Mouse (Mus musculus) right cerebral cortex, postnatal 4 days (tissue): Measurements from ENCODE around the gene Acvr1b.

Experiments used
- DNase-seq: peaks from one replicate; pipeline ENCODE4 v3.0.0-alpha.2; 2022

Acvr1b gene

DNA sequence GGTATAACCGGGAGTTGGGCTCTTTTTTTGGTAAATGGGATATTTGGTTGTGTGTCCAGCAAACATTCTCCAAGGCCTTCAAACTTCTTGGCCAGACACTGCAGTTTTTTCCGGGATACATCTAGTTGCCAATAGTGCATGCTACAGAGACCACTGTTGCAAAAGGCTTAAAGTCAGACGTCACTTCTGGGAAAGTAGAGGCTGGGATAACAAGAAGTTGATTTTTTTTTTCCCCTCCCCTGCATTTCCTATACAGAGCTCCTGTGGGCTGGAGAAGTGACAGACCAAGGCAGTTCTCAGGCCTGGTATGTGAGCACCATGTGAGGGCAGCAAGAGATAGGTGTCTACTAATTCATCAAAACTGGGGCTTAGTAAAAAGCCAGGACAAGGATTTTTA lies 2.4 kb downstream of the Acvr1b start:
- no peak for DNase-seq

DNA sequence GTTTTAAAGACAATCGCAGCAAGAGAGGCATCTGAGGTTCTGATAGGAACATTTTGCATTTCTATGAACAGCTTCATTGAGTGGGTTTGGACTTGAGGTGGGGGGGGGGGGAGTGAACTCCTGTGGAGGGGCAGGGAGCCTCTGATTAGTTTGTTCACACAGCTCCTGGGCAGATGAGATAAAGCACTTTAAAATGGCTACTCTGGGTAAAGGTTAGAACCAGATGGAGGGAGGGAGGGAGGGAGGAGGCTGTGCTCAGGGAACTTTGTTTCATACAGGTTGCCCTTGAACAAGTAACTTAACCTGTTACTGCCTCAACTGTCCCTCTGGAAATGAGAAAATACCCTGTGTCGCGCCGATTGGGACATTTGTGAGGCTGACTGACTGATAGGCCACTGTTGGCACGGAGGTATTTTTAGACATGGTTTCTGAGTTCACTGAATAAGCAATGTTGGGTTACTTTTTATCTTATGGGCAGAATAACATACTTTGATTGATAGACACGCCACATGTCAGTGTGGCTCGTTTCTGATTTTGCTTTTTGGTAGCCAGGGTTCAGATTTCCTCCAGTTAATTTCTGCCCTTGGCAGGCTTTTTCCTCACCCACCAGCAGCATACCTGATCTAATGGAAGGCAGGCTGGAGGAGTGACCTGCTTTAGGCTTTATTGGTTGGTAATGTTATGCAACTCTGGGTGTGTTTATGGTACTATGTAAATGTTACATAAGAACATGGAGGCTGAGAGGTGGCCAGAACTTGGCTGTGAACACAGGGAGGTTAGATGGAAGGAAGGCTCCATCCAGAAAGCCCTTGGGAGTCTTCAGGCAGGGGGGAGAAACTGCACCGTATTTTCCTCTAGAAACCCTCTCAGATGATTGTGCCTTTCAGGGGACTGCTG lies 3.2 kb downstream of the Acvr1b start:
- no peak for DNase-seq

DNA sequence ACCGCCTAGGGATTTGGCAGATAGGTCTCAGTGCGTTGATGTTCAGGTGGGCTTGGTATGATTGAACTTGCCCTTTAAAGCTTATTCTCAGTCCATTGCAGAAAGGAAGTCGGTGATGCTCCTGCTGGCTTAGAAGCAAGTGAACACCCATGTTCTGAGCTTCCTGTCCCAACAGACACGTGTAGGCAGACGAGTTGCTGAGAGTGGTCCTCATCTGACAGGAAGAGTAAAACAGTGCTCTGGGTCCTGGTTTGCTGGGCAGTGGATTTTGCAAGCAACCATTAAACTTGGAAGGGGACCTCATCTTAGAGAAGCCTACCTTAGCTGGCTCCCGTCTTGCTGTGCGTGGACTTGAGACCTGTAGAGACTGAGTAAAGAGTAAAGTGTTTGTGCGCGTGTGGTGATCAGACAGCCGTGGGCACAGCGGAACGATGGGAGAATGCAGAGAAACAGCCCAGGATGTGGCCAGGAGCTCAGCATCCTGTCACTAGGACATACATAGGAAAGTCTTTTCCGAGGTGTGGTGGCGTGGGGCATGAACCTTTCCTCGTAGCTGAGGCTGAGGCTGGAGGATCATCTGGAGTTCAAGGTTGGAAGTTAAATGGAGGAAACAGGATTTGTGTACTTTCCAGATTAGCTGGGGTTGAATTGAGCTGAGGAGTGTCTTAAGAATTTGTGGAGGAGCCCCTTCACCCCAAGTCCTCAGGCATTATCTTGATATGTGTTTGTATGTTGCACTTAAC lies 6.7 kb downstream of the Acvr1b start:
- DNase-seq: no peak

DNA sequence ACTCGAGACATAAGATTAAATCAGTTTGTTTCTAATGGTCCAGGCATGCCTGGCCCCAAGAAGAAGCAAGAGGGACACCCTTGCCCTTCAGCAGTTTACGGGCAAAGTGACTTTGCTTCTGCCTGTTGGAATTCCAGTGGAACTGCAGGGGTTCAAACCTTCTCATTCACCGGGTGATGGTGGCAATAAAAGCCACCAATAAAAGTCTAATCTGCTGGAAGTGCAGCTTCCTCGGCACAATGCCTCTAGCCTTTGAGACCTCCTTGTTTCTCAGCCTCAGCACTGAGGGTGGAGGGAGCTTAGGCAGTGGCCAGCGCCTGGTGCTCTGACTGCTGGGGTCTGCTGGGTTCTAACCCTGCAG lies 7.2 kb downstream of the Acvr1b start:
- DNase-seq: no peak

- no peak for DNase-seq
Observed at GRCm38 (mm10) chr15:101181500-101181899, 7.6 kb downstream of the Acvr1b start.

GRCm38 (mm10) chr15:101182676-101183075 lies 8.8 kb downstream of the Acvr1b start:
- no peak for DNase-seq

- no peak for DNase-seq
Observed at GRCm38 (mm10) chr15:101184300-101184699, 10.4 kb downstream of the Acvr1b start.

- DNase-seq: no peak
Observed at GRCm38 (mm10) chr15:101185549-101185948, 11.7 kb downstream of the Acvr1b start.

DNA sequence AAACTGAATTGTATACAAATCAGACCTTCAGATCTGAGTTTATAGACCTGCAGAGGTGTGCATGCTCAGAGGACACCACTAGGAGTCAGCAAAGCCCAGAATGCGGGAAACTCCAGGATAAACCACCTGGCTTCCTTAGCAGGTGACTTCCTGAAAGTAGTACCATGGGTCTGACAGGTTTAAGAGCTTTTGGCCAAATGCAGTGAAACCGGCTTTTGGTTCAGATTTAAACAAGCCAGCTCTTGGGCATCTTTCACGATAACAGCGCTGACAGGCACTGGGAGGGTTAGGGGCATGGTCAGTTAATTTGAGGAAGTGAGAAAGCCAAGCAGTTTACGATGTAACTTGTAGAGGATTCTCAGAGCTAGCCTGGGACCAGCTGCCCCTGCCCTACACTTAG lies 14.0 kb downstream of the Acvr1b start:
- DNase-seq: no peak

GRCm38 (mm10) chr15:101189981-101190761 lies 16.3 kb downstream of the Acvr1b start:
- DNase-seq: no peak

GRCm38 (mm10) chr15:101190762-101191150 lies 16.9 kb downstream of the Acvr1b start:
- no peak for DNase-seq

DNA sequence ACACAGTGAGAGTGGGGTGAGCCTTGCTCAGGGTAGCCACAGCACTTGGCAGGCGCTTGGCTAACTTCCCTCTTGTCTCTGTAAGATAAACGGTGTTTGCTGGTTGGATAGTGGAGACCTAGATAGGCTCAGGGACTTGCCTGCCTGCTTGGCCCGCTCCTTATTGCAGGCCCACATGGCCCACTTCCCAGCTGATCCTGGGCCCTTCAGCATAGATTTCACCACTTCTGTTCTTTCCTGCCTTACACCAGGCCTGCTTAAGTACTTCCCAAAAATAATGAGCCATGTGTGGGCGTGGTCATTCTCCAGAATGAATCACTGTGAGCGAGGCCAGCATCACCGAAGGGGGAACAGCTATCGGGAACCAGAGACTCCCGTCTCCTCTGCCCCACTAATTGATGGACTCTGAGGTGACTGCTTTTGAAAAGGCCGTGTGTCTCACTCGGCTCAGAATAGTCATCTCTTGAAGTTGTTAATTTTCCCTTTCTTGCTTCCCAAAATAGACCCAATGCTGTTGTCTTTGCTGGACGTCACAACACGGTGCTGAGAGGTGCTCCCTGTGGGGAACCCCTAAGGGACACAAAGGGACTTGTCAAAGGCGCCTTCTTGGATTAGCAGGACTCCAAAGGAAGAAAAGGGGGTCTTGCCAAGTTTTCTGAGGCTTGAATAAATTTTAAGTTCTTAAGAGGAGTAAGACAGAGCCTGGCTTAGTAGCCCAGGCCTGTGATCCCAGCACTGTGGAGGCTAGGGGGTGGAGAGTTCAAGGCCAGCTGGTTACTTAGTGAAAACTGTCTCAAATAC lies 17.8 kb downstream of the Acvr1b start:
- DNase-seq: no peak

DNA sequence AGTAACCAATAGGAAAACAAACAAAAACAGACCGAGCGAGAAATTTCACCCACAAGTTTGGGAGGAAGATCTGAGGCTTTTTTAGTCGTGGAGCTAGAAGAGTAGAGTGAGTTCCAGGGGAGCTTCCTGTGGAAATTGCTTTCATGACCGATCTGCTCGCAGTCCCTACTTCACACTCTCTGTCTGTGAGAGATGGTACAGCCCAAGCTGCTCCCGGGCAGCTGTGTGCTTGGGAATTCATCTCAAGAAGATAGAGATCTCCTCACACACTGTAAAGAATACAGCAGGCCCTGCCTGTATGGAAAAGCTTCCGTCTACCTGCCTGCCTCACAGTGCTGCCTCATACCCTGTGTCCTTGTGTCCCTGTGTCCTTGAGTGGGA lies 18.4 kb downstream of the Acvr1b start:
- DNase-seq: no peak

- DNase-seq: no peak
Observed at GRCm38 (mm10) chr15:101192651-101193050, 18.8 kb downstream of the Acvr1b start.

DNA sequence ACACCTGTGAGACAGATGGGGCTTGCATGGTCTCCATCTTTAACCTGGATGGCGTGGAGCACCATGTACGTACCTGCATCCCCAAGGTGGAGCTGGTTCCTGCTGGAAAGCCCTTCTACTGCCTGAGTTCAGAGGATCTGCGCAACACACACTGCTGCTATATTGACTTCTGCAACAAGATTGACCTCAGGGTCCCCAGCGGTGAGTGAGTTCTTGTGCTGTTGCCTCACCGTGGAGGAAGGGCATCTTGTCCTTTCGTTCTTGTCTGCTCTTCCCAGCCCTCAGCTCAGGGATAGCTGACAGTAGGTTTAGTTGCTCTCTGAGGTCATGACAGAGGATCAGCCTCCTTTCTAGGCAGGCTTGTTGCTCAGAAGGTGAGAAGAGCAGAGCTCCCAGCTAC lies 20.1 kb downstream of the Acvr1b start:
- DNase-seq: no peak

- DNase-seq: no peak
Observed at GRCm38 (mm10) chr15:101194951-101195823, 21.3 kb downstream of the Acvr1b start.

DNA sequence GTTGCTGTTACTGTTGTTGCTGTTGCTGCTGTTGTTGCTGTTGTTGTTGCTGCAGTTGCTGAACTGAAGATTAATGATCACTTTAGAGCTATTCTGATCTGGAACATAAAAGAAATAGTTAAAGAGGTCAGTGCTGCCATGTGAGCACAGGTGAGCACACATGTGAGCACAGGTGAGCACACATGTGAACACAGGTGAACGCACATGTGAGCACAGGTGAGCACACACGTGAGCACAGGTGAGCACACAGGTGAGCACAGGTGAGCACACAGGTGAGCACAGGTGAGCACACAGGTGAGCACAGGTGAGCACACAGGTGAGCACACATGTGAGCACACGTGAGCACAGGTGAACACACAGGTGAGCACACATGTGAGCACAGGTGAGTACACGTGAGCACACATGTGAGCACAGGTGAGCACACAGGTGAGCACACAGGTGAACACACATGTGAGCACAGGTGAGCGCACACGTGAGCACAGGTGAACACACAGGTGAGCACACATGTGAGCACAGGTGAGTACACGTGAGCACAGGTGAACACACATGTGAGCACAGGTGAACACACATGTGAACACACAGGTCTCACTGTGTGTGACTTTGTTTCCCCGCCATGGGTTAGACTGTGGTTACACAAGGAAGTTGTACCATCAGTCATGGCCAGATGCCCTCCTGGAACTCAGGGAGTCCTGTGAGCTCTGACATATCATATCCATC lies 22.4 kb downstream of the Acvr1b start:
- no peak for DNase-seq

GRCm38 (mm10) chr15:101196961-101197360 lies 23.1 kb downstream of the Acvr1b start:
- DNase-seq: no peak

GRCm38 (mm10) chr15:101197497-101198179 lies 23.8 kb downstream of the Acvr1b start:
- DNase-seq: no peak

- peak; percentile 64 for DNase-seq
Observed at GRCm38 (mm10) chr15:101198218-101198617, 24.4 kb downstream of the Acvr1b start.
